Mouse (Mus musculus) heart, postnatal 10 days (tissue): ENCODE results near the gene Tnfaip3. TPM values are rescaled to one million over a fixed set of nuclear protein-coding genes. Genes with fewer than 3 reads are reported as not detected.

Source experiments
- DNase-seq, 2 experiments: peaks; one replicate each; pipeline ENCODE4 v3.0.0; 2021
- intact Hi-C: fragments of 180-260 bp; cut with DNase I; formaldehyde crosslinking; loops from one replicate; pipeline ENCODE4 v1.15.1; 2025
- total RNA-seq, 2 experiments: library from RNA; stranded (reverse); gene quantifications; 2 replicates each; pipeline ENCODE4 v1.2.3; 2021

Gene Tnfaip3
- total RNA-seq = 1 to 10 TPM; 3.5 to 4.7 TPM

DNA sequence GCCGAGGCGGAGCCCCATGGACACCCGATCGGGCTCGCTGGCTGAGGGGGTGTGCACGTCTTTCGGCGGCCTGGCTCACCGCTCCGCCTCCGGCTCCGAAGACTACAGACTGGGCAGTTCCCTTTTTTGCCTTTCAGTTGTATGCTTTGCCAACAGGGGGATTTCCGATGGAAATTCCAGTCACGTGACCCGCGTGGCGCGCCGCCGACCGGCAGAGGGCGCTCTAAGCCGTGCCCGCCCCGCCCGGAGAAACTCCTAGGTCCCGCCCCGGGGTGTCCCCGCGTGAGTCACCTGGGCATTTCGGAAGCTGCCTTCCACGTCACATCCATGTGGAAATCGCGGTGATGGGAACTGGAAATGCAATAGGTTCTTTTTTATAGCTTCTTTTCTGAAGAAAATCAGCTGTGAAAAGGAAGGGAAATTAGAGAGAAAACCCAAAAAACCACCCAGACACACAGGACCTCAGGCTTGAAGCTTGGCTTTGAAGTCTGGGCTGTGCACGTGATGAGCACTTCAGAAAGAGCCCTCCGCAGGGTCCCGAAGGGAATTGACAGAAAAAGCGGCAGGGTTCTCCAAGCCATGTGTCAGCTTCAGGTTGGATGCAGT is at the start of gene Tnfaip3:
Gene Tnfaip3, minus strand, starts transcription at position 401 of the 606 bp plus-strand sequence.
- intact Hi-C loops = loop anchor here (1.0 to 5.0 kb wide), 4 partner anchors 63 to 171 kb away; no protein-coding TSS in a partner anchor

DNA sequence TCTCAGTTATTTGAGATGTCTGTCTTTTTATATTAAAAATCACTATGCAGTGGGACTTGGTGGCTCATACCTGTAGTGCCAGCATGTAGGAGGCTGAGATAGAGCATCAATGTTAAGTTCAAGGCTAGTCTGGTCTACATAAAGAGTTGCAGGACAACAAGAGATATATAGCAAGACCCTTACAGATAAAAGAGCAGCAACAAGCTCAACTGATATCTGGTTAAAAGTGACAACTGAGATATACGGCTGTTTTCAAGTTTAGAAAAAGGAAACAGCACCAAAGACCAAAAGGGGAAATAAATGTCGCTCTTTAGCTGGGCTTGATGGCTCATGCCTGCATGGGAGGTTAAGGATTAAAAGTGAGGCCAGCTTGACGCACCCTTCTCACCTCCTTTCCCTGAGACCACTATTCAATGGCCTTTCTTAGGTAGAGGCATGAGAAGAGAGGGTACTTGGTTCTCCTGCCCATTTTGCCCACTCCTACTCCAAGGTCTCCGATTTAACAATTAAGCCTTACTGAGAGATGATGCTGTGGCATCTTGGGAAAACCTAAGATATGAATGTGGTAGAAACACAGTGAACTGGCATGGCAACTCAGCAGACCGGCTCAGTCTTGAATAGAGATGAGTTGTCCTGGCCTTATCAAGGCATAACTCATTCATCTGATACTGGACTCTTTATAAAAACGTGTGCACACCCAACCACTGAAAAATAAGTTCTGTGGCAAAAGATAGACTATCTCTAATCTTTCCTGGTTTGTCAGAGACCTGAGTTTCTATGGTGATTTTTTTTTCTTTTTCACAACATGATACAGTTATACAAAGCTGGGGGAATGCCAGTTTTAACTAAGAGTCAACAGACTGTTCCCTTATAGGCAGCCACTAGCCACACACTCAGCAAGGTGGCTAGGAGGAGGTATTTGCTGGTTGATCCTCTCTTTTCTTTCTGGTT is 49.5 kb upstream of the Tnfaip3 start:
- DNase-seq = no peak
- intact Hi-C loops = no loop called here

More for the DNA sequence above, at the start of gene Tnfaip3:
- peak; percentile 97 to 98 for DNase-seq

DNA sequence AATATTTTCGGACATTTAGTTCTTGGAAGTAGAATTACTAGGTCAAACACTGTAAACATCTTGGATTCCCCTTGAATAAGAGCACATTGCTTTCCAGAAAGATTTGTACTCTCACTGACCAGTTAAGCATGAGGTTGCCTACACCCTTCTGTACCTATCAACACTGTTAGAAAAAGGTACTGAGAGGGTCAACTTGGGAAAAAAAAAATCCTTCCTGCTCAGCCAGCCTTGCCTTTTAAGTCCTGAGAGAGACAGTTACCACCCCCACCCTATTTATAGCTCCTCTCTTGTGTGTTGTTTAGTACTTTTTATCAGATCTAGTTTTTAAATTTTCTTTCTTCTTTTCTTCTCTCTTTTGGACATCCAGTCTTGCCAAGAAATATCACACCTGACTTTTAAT is 48.2 kb upstream of the Tnfaip3 start:
- no peak for DNase-seq
- intact Hi-C loops = no loop called here

DNA sequence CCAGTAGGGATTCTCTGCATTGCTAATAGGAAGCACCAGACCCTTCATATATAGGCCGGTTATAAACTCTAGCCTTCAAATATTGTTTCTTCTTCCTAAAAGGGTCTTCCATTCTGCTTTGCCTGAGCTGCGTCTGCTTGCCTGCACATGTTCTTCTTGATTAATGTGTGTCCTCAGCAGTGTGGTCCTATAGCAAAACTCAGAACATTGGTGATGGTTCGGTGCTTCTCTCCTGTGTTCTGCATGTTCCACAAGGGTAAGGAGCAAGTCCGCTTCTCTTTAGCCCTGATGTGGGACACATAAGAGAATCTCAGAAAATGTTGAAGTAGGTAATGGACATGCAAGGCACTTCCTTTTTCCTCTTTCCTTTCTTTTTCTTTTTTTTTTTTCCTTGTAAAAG is 47.8 kb upstream of the Tnfaip3 start:
- intact Hi-C loops = no loop called here

DNA sequence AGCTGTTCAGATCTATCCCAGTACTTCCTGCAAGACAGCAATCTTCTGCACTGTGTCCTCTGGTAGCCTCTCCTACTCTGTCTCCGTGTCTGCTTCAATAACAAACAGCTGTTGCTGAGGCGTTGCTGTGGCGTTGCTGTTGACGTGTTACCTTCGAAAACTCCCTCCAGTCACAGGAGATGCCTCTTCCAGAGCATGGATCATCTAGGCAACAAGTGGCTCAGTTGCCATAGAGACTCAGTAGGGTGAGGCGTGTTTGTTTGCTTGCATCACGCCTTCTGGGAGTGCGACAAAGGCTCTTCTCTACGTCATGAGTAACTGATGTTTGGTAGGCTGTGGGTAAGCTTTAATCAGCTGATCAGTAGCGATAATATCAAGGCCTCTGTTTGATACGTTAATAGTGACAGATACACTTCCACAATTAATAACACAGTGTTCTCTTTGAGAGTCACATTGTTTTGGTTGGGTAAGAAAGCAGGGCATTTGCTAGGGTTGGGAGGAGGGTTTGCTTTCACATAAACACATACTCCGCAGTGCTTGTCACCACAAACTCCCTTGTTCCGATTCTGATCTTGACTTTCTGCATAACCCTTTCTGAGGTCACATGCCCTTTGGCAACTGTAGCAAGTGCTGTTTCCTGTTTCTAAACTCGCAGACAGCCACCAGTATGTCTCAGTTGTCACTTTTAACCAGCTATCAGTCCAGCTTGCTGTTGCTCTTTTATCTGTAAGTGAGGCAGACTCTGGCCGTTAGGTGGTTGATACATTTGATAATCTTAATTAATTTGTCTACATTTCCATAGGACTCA is 46.8 kb upstream of the Tnfaip3 start:
- DNase-seq = peak; percentile 42 to 49
- intact Hi-C loops = no loop called here

More for the DNA sequence above, 47.8 kb upstream of the Tnfaip3 start:
- peak; percentile 8 to 11 for DNase-seq

DNA sequence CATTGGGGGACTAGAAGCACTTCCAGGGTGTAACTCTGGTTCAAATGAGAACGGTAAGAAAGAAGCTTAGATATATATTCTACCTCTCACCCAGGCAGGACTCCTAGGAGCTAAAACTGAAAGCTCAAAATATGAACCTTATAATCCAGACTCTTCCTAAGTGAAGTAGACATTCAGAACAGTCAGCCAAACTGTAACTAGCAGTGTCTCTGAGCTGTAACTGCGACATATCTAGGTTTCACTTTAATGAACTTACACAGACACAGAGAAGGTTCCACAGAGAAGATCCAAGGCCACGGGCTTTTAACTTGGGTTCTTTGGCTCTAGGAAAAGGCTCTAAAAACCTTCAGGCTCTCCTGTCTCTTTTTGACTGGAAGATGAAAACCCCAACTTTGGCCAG is 45.7 kb upstream of the Tnfaip3 start:
- no peak for DNase-seq
- intact Hi-C loops = no loop called here

DNA sequence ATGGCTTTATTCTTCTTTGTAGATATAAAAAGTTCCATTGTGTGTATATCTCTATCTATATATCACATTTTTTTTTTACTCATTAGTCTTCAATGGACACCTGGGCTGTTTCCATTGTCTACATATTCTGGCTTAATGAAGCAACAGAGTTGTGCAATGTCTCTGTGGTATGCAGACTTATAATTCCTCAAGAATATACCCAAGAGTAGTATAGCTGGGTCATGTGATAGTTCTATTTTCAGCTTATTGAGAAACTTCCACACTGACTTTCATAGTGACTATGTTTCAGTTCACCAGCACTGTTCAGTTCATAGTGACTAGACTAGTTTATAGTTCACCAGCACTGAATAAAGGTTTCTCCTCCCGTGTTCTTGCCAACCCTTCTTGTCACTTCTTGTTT is 38.1 kb upstream of the Tnfaip3 start:
- DNase-seq = no peak
- intact Hi-C loops = no loop called here

DNA sequence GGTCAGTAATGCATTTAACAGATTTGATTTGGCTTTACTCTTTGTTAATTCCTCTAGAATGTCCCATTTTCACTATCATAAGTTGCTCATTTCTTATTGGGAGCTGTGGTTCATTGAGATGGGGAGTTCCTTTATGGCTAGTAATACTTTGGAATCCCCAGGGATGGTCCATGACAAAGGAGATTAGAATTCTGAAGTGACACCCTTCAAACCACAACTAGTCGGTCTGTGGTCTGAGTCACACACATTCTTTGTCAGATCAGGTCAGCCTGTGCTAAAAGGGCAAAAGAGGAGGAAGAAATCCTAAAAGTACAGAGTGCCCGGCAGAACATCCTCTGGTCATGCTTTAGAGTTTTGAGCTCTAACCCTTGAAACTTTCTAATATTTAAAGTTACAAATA is 30.5 kb upstream of the Tnfaip3 start:
- DNase-seq = no peak
- intact Hi-C loops = no loop called here

DNA sequence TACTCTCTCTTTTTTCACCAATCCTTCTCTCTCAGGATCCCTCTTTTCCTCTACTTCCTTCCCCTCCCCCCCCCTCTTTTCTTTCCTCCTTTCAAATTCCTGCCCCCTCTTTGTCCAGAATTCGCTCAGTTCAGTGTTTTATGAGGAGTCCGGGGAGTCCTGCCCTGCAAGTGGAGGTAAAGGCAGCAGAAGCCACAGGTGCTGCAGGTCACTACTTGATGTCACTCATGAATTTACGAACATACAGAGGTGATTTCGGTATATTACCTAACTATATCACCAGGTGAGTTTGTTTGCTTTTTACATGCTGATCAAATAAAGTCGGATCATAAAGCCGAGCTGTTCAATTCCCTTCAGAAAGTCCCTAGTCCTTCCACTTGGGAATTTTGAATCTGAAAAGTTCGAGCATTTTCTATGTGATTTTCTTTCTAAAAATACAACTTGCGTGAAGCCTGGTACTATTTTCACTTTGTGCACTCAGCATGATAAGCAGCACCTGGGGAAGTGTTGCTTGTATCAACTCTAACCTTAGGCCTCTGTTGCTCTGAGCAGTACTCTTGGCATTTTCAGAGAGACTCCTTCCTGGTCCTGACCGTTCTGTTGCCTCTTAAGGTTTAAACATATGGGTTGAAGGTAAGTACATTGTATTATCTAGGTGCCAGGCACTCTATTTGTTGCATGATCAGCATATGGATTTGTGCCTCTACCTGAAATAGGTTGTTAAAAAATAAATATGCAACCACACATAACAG is 29.5 kb upstream of the Tnfaip3 start:
- intact Hi-C loops = no loop called here
- no peak for DNase-seq

DNA sequence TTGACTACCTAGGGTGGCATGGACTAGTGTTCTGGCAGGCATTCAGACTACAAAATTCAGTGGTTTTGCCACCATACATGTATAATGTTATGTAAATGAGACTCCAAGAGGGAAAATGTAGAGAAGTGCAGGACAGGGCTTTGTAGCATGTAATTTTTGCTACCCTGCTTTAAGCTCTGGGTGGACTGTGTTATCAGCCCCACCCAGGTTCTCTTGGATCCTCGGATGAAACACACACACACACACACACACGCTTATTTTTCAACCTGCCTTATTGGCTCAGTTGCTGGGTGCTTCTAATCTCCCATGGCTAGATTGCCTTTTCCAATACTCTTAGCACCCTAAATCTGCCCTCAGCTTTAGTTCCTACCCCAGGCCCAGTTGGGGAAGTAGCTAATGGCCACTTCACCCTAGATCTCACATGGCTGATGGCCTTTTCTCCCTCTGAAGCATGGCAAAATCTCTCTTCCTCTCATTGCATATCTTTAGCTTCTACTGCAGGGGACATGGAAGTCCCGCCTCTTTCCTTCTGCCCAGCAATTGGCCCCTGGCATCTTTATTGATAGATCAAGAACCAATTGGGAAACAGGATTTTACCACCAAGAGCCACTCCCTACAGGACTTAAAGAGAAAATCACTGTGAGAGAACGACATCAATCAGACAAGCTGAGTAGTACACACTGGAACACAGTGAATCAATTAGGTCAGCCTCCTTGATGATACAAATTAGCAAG is 28.2 kb upstream of the Tnfaip3 start:
- intact Hi-C loops = no loop called here
- DNase-seq = peak; percentile 8 to 11

DNA sequence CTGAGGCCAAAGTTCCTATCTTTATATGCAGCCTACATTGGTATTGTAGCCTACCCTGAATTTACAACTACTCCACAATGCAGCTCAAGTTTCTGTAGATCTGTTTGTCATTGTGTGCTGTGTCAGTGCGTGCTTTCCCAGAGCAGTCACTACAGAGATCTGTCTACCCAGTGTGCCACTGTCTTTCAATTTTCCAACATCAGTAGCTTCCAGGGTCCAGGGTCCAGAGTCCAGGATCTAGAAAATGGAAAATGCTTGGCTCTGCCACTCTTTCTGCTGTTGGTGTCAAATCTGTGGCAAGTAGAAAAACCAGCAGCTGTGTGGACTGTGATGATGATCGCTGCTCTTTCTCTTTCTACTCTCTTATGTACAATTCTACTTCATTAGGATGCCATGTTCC is 24.7 kb upstream of the Tnfaip3 start:
- intact Hi-C loops = no loop called here
- DNase-seq = no peak

DNA sequence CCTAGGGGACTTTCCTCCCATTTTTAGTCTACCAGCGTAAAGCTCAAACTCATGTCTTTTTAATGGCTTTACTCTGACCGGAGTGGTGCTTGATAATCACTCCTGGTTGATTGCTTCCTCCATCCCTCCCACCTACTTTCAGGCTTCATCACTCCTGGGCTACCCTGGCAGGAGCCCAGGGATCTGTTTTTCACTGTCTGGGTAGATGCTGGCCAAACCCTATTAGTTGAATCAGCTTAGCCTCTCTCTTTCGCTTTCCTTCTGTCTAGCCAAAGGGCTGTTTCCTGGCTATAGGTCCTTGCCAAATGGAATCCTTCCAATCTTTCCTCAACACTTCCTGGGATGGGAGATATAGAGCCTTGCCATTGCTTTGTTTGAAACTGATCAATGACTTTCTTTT is 19.3 kb upstream of the Tnfaip3 start:
- peak; percentile 7 to 11 for DNase-seq
- intact Hi-C loops = no loop called here

DNA sequence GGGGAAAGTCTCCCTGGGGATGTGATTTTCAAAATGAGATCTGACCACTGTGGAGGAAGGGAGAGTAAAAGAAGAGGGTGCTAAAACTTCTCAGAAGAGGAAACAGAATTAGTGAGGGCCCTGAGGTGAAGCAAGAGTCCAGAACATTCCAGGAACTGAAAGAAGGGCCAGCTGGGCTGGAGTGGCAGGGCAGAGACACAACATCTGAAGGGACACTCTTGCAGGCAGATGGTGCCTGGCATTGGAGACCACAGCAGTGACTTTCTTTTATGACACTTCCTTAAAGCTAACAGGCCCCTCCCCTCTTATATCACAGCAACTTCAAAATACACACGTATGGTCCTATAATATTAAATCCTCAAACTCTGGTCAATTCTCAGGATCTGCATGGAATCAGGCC is 18.2 kb upstream of the Tnfaip3 start:
- DNase-seq = peak; percentile 6 to 15
- intact Hi-C loops = no loop called here

DNA sequence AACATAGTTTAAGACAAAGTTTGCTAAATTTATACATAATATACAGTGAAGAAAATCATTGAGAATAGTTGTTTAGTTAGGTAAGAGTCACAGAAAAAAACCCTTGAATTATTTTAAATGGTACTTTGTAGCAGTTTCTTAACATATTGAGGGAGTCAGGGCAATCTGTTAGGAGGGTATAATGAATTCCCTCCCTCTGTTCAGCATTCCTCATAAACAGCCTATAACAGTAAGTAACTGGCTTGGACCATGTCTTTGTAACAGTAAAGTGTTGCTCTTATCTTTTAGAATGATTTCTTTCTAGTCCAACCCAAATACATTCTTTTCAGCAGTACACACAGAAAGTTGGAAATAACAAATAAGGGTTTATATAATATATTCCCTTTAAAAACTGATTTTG is 16.4 kb upstream of the Tnfaip3 start:
- intact Hi-C loops = no loop called here
- no peak for DNase-seq

DNA sequence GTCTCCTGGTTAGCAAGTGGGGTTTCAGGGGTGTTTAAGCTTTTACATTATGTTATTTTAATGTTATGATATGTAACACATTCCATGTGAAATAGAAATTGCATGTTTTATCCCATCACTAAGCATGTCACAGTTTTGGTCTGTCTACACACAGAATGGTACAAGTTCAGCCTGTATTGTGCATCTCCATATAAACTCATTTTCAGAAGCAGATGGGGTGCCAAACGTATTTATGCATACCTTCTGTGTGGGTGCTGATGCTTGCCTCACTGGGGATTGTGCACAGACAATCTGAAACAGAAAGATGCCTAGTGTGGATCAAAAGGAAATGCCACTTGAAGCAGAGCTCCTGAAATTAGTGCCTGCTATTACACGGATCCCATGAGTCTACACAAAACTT is 15.2 kb upstream of the Tnfaip3 start:
- intact Hi-C loops = no loop called here
- DNase-seq = no peak

DNA sequence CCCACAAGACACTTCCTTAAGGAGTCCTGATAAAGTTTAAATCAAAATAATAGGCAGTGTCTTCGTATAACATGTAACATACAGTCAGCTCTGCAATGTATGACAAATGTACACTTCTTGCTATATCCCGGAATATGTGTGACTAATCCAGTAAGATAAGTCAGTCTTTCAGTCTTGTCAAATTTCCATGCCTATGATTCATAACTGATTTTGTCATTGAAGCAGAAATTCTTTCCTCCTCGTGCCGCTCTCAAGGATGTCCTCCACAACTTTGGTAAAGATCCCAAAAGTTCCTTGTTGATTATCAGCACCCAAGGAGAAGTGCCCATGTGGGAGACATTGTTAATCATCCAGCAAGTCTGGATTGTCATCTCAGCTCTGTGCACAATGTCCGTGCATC is 11.3 kb upstream of the Tnfaip3 start:
- intact Hi-C loops = no loop called here
- no peak for DNase-seq

DNA sequence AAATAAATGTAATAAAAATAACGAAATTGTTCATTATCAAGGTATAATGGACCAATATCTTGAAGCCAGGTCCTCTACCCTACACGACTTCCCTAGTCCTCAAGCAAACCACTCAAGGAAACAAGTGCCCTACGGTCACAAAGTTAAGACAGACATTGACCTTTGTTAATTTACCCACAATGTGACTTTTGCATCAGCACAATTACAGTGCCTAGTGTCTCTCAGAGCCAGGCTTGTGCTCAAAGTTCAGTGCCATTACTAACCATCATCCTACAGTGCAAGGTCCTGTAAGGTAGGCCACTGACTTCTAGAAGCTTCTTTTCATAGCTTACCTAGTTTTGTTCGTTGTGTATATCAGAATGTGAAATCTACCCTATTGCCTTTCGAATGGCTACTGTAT is 8.9 kb upstream of the Tnfaip3 start:
- no peak for DNase-seq
- intact Hi-C loops = no loop called here

DNA sequence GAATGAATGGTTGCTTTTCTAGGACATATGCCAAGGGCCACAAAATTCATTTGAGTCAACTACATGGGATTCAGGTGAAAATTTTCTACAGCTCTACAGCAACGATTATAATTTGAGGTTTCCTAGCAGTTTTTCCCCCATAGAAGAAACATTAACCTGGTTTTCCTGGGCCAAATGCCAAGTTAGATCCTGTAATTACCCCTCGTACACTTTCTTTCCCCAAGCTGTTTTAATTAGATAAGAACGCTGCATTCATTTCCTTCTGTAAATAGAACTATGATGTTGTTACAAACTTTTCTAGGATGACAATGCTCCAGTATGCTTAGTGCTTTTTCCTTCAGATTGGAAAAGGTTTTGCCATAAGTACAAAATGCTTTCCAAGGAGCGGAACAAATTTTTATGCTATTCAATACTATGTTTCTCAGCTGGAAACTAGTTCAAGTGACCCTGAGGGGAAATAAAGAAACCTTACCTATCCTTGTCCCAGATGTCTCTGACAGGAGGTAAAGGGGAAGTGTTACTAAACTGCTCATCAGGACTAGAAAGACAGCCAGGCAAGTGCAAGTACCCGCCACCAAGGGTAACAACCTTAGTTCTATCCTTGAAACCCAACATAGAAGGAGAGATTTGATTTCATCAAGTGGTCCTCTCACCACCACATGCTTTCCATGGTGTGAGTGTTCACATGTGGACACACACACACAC is 8.3 kb upstream of the Tnfaip3 start:
- intact Hi-C loops = no loop called here
- no peak for DNase-seq

DNA sequence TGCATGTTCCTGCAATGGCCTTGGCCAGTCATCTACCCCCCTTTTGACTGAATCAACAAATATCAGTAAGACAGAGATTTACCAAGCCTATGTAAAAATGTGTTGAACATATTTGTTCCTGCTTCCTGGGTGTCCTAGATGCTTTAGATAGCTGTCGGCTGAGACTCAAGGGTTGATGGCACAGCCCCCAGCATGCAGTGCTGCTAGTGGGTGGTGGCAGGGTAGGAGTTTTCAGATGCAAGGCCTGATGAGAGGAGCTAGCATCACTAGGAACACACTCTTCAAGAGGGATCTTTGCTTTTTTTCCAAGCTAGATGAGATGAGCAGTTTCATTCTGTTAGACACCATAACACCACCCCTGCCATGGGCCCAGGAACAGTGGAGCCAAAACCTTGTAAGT is 6.8 kb upstream of the Tnfaip3 start:
- DNase-seq = no peak
- intact Hi-C loops = no loop called here
